Mouse (Mus musculus) liver, postnatal 0 days (tissue): ENCODE data around the gene Trim2.

Source experiments
- CTCF ChIP-seq: sonication (generic); IDR thresholded peaks from 2 replicates; pipeline ENCODE4 v1.5.1; 2016; ENCODE audit warnings: antibody characterized with exemption, low read depth
- EP300 ChIP-seq: IDR thresholded peaks from 2 replicates; pipeline ENCODE4 v1.6.1; 2016; ENCODE audit warnings: antibody characterized with exemption, low read depth, mild to moderate bottlenecking

GRCm38 (mm10) chr3:84154721-84155141 is 151.9 kb downstream of the Trim2 start:
- peak; percentile 87 for TF ChIP-seq EP300
- no peak for TF ChIP-seq CTCF
